Mouse (Mus musculus): ENCODE measurements around the gene Egfl7. TPM values are rescaled to one million over a fixed set of nuclear protein-coding genes. Genes with fewer than 3 reads are reported as not detected.

The Egfl7 gene
- total RNA-seq, 2 experiments from 2014 or later: 73.5 to 83.0 TPM

DNA sequence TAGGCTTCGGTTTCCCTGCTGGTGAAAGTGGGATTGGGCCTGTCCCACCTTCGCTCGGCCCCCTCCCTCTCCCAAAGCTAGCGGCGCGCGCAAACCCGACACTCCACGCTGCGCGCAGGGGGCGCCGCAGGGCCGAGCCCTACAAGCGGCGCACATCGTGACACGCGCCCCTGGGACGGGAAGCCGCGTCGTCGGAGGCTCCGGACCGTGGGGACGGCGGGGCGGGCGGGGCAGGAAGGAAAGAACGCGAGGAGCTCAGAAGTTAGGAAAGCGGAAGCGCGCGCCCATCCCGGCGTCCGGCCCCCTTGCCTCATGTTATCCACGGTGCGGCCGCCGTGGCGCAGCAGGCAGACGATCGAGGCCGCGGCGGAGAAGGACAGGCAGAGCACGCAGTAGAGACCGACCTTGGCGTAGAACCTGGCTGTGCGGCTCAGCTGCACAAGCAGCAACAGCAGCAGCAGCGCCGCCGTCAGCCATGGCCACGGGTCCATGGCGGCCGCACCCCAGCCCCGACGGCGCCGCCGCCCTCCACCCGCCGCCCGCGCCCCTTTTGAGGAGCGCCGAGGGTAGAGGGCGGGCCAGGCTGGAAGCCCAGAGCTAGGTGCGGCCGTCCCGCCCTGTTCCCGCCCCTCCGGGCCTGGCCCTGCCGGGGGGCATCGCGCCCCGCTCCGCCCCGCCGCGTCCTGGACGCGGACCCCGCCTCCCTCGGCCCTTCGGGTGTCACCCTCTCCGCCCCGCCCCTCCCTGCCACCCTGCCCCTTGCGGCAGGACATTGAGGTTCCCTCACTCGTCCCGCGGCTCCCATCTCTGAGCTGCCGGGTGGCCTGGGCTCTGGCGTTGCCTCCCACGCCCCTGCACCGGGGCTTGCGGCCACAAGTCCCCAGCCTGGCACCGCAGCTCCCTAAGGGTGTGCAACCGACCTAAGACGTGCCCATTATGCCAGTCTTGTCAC lies 24.2 kb downstream of the Egfl7 start, which contains the start of gene Agpat2:
Gene Agpat2 (minus strand): TSS at position 698 of the 952 bp plus-strand sequence.
- intact Hi-C loops (cut with DNase I): no loop called here
- DNase-seq (ENCODE audit: extremely low spot score in 1 of 2, low spot score in 2 of 2): peak; percentile 21 to 89

DNA sequence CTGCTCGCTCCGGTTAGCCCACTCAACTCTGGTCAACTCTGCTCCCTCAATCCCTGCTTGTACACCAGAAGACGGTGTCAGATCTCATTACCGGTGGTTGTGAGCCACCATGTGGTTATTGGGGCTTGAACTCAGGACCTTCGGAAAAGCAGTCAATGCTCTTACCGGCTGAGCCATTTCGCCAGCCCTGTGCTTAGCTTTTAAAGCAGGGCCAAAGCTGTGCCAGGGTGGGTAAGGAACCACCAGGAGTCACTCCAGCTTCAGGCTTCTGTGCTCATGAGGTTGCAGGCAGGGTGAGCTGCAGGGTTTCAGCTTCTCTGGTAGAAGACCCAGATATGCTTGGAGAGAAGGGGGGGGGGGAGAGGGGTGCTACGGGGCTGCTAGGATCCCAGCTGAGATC lies 25.5 kb downstream of the Egfl7 start:
- intact Hi-C loops (cut with DNase I): no loop called here
- no peak for DNase-seq (ENCODE audit: extremely low spot score in 1 of 2, low spot score in 2 of 2)

DNA sequence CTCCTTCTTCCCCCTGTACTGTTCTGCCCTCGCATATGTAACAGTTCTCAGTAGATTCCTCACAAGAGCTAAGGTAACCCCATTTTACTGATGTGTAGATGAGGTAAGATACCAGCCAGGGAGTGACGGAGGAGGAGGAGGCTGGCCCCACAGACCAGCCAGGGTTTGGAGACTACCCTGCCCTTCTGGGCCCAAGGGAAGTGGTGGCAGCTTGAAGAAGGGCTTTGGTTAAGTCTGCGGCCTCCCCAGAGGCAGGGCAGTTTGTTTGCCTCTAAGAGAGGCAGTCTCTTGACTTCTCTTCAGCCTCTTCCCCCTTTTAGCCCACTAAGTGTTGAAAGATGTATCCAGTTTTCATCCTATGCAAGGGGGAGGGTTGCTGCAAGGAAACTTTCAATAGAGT lies 26.8 kb downstream of the Egfl7 start:
- DNase-seq (ENCODE audit: extremely low spot score in 1 of 2, low spot score in 2 of 2): no peak
- intact Hi-C loops (cut with DNase I): no loop called here

- intact Hi-C loops (cut with DNase I): no loop called here
- DNase-seq (ENCODE audit: extremely low spot score in 1 of 2, low spot score in 2 of 2): no peak
These were observed 27.5 kb downstream of the Egfl7 start for GRCm38 (mm10) chr2:26607056-26607910.

- DNase-seq (ENCODE audit: extremely low spot score in 1 of 2, low spot score in 2 of 2): no peak
- intact Hi-C loops (cut with DNase I): no loop called here
These were observed 29.0 kb downstream of the Egfl7 start for GRCm38 (mm10) chr2:26608781-26609180.

DNA sequence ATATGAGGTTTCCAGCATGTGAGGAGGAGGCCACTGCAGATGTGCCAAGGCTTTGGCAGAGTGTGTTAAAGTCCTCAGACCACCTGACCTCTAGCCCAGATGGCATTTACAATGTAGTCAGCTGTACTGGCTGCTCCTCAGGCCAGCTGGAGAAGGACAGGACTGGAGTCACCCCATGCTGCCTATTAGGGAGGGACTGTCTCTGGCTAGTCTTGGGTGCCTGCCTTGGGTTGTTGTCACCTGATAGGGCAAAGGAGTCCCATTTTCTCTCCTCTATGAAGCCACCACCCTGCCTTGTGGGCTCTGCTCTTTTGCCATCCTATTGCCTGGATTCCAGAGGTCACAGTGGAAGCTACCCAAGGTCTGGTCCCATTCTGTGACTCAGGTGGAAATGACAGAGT lies 29.4 kb downstream of the Egfl7 start:
- intact Hi-C loops (cut with DNase I): no loop called here
- no peak for DNase-seq (ENCODE audit: extremely low spot score in 1 of 2, low spot score in 2 of 2)

DNA sequence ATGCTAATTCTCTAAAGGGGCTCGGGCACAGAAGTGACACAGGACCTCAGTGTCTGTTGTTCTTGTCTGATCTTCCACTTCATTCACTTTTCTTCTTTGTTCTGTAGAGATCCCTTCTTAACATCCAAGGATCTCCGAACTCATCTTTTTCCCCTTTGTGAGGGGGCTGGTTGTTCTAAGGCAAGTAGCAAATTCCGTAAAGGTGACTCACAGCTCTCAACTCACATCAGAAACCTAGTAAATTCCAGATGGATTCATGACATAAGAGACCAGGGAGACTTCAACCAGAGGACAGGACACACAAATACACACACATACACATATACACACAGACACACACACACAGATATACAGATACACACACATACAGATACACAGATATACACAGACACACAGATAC lies 30.7 kb downstream of the Egfl7 start:
- DNase-seq (ENCODE audit: extremely low spot score in 1 of 2, low spot score in 2 of 2): no peak
- intact Hi-C loops (cut with DNase I): no loop called here

DNA sequence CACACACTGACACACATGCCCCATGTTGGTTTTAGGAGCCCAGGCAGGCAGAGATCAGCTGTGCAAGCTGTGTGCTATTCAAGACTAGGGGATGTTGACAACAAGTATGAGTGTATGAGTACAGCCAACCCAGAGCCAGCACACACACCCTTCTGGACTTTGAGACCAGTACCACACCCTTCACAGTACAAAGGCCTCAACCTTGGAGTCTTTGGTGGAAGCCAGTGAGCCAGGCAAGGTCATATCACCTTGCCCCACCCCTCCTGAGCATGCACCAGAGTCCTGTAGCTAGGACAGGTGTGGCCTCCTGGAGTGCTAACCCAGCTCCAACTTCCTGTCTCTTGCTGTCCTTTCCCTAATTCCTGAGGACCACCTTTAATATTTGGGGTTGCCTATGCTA lies 31.2 kb downstream of the Egfl7 start:
- intact Hi-C loops (cut with DNase I): no loop called here
- no peak for DNase-seq (ENCODE audit: extremely low spot score in 1 of 2, low spot score in 2 of 2)

DNA sequence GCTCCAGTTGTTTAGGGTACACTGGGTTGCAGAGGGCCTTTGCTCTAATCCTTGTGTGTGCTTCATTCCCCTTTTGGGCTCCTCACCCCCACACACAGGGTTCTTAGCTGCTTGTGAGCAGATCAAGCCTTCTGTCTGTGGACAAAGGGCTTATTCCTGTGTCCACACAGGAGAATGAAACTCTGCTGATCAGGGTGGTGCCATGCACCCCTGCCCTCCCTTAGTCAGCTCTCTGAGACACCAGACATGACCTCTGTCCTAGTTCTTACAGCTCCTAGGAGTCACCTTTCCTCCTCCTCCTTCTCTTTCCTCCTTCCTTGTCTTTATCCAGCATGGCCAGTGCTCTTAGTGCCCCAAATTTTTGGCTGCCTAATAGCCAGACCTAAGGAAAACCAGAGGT lies 32.1 kb downstream of the Egfl7 start:
- intact Hi-C loops (cut with DNase I): no loop called here
- DNase-seq (ENCODE audit: extremely low spot score in 1 of 2, low spot score in 2 of 2): no peak

DNA sequence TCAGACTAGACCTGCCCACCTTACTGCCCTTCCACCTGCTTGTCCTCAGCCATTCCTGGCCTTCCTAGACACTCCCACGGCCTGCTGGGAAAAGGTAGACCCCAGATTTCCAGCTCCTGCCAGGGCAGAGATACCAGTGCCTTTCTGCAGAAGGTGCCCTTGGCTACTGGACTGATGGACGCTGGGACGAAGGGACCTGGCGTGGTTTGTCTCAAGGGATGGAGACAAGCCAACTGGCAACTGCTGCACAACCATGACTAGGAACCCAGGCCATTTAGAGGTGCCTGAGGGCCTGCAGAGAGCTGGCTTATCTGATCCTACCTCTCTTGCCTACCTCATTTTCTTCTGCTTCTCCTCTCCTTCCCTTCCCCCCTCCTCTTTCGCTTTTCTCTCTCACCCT lies 35.1 kb downstream of the Egfl7 start:
- no peak for DNase-seq (ENCODE audit: extremely low spot score in 1 of 2, low spot score in 2 of 2)
- intact Hi-C loops (cut with DNase I): no loop called here

DNA sequence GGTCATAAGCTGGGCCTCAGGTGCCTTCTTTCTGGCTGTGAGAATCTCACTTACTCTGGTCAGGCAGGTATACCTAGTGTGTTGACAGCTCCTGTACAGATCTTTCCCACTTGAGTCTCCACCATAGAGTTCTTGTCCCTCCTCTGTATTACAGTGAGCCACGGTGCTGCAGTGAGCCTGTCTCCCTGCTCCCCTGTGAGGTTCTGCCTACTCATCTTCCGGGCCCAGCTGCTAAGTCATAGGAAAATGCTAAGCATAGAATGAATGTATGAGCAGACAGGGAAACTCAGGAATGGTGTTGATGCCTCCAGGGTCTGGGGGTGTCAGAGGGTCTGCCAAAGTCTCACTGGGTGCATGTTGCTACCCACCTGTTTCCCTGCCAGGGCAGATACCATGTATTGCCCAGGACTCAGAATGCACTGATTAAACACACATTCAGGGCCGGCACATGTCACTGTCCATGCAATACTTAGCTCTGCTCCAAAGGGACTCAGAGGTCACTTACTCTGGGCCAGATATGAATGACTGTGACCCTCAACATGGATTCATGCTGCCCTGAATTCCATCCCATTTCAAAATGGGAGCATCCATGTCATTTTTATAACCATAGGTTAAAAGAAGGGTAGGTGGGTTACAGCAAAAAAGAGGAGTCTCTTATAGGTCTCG lies 35.8 kb downstream of the Egfl7 start:
- no peak for DNase-seq (ENCODE audit: extremely low spot score in 1 of 2, low spot score in 2 of 2)

DNA sequence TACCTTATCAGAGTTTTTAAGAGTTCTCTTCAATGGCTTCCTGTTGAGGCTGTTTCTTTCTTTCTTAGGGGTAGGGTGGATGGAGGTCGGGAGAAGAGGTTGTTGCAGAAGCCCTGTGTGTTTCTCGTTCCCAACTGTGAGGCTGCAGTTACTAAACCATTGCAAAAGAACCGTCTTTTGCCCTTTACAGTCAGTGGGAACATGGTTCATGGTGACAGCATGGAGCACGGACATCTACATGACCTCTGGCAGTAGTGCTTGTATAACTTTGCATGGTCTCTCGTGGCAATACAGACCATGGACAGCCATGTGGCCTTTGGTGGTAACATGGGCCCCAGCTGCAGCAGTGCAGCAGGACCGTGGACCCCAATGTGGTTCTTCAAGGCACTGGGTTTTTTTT lies 37.5 kb downstream of the Egfl7 start:
- no peak for DNase-seq (ENCODE audit: extremely low spot score in 1 of 2, low spot score in 2 of 2)
- intact Hi-C loops (cut with DNase I): no loop called here

More for the DNA sequence above, 35.8 kb downstream of the Egfl7 start:
- intact Hi-C loops (cut with DNase I): no loop called here

- intact Hi-C loops (cut with DNase I): no loop called here
- no peak for DNase-seq (ENCODE audit: extremely low spot score in 1 of 2, low spot score in 2 of 2)
These were observed 38.1 kb downstream of the Egfl7 start for GRCm38 (mm10) chr2:26617928-26618327.

DNA sequence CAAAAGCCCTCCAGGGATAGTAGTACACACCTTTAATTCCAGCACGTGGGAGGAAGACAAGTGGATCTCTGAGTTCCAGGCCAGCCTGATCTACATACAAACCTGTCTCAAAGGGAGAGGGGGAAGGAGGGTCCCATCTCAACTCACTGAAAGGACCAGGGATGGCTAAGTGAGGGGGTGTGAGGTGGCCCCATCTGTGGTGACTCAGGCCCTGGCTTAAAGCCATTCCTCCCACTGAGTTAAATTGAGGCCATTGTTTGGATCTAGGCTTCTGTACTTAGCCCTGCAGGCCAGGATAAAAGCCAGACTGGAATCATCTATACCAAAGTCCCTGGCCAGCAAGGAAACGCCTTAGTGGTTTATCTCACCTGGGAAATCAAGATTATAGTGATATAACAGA lies 41.4 kb downstream of the Egfl7 start:
- DNase-seq (ENCODE audit: extremely low spot score in 1 of 2, low spot score in 2 of 2): no peak
- intact Hi-C loops (cut with DNase I): no loop called here

GRCm38 (mm10) chr2:26622984-26623383 lies 43.2 kb downstream of the Egfl7 start:
- no peak for DNase-seq (ENCODE audit: extremely low spot score in 1 of 2, low spot score in 2 of 2)
- intact Hi-C loops (cut with DNase I): no loop called here

GRCm38 (mm10) chr2:26625419-26625818 lies 45.6 kb downstream of the Egfl7 start:
- intact Hi-C loops (cut with DNase I): no loop called here
- no peak for DNase-seq (ENCODE audit: extremely low spot score in 1 of 2, low spot score in 2 of 2)

DNA sequence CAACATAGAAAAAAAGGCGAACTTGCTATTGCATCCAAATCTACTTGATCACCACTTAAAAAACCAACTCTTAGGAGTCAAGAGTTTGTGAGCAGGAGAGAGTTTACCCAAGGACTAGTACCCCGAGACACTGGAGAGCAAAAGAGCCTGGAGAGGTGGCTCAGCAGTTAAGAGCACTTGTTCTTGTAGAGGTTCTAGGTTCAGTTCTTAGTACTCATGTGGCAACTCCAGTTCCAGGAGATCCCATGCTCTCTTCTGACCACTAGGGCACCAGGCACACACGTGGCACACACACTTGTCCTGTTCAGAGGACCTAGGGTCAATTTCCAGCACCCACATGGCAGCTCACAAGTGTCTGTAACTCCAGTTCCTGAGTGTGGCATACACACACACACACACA lies 46.3 kb downstream of the Egfl7 start:
- intact Hi-C loops (cut with DNase I): no loop called here
- no peak for DNase-seq (ENCODE audit: extremely low spot score in 1 of 2, low spot score in 2 of 2)

- intact Hi-C loops (cut with DNase I): no loop called here
- peak; percentile 85 to 93 for DNase-seq (ENCODE audit: extremely low spot score in 1 of 2, low spot score in 2 of 2)
These were observed 48.3 kb downstream of the Egfl7 start, which contains the start of gene Fam69b for GRCm38 (mm10) chr2:26627921-26628739. Fam69b (plus strand) TSS chr2:26628457.

Measured in left cerebral cortex, postnatal 10 days (tissue).